Mouse (Mus musculus) MEL (cell line): ENCODE measurements around the gene Nap1l4. TPM values are rescaled to one million over a fixed set of nuclear protein-coding genes. Genes with fewer than 3 reads are reported as not detected.

Experiments used
- DNase-seq: peaks from one replicate; pipeline ENCODE4 v3.0.0; 2011; ENCODE audit warnings: low read depth, low spot score
- H3K27ac ChIP-seq: 2 replicates; pipeline ENCODE4 v1.5.1; 2012; ENCODE audit warnings: low read depth, mild to moderate bottlenecking, control low read depth, low read length, moderate library complexity; ENCODE audit not compliant: control insufficient read depth
- H3K27me3 ChIP-seq, 2 experiments: fragments of 150-350 bp in 1 of 2; sonication (generic) in 1 of 2; 2 replicates each; pipeline ENCODE4 v1.6.1; 2012; ENCODE audit warnings: low read length in 2 of 2, mild to moderate bottlenecking in 2 of 2, improper control_type of control experiment in 1 of 2, moderate library complexity in 1 of 2; ENCODE audit not compliant: insufficient read depth in 2 of 2, control insufficient read depth in 1 of 2
- H3K36me3 ChIP-seq, 2 experiments: 2 replicates each; pipeline ENCODE4 v1.6.1; 2012 to 2014; ENCODE audit warnings: low read length in 2 of 2, improper control_type of control experiment in 1 of 2, inconsistent platforms in 1 of 2, mild to moderate bottlenecking in 1 of 2; ENCODE audit not compliant: insufficient read depth in 2 of 2, control insufficient read depth in 1 of 2
- H3K4me1 ChIP-seq, 2 experiments: fragments of 150-350 bp in 1 of 2; sonication (generic) in 1 of 2; 2 replicates each; pipeline ENCODE4 v1.6.1; 2012; ENCODE audit warnings: low read length in 2 of 2, improper control_type of control experiment in 1 of 2, mild to moderate bottlenecking in 1 of 2; ENCODE audit not compliant: insufficient read depth in 2 of 2, control insufficient read depth in 1 of 2
- H3K4me3 ChIP-seq, 2 experiments: fragments of 150-350 bp in 1 of 2; sonication (generic) in 1 of 2; 2 replicates each; pipeline ENCODE4 v1.5.1; 2012; ENCODE audit warnings: low read depth in 2 of 2, low read length in 2 of 2, mild to moderate bottlenecking in 2 of 2, moderate library complexity in 2 of 2, control low read depth in 1 of 2, improper control_type of control experiment in 1 of 2; ENCODE audit not compliant: control insufficient read depth in 1 of 2, insufficient read depth in 1 of 2
- H3K79me2 ChIP-seq: 2 replicates; pipeline ENCODE4 v1.6.1; 2012; ENCODE audit warnings: mild to moderate bottlenecking, low read length, moderate library complexity; ENCODE audit not compliant: control insufficient read depth, poor library complexity, insufficient read depth
- H3K9ac ChIP-seq: 2 replicates; pipeline ENCODE4 v1.6.1; 2012; ENCODE audit warnings: low read depth, mild to moderate bottlenecking, control low read depth, low read length, moderate library complexity; ENCODE audit not compliant: control insufficient read depth, poor library complexity, severe bottlenecking
- H3K9me3 ChIP-seq: fragments of 150-350 bp; sonication (generic); replicated peaks from 2 replicates; pipeline ENCODE4 v1.6.1; 2012; ENCODE audit warnings: mild to moderate bottlenecking, low read length, improper control_type of control experiment, moderate library complexity; ENCODE audit not compliant: insufficient read depth
- BHLHE40 ChIP-seq: IDR thresholded peaks from 2 replicates; pipeline ENCODE4 v1.6.1; 2012; ENCODE audit warnings: low read depth, mild to moderate bottlenecking, inconsistent platforms, low read length, improper control_type of control experiment, borderline replicate concordance
- CHD1 ChIP-seq: IDR thresholded peaks from 2 replicates; pipeline ENCODE4 v1.6.1; 2012; ENCODE audit warnings: low read depth, mild to moderate bottlenecking, inconsistent platforms, low read length, improper control_type of control experiment
- ELF1 ChIP-seq: IDR thresholded peaks from 2 replicates; pipeline ENCODE4 v1.6.1; 2014; ENCODE audit warnings: low read depth, mild to moderate bottlenecking, inconsistent platforms, low read length, improper control_type of control experiment, moderate library complexity
- EP300 ChIP-seq, 2 experiments: IDR thresholded peaks; 2 replicates each; pipeline ENCODE4 v1.6.1; 2011; ENCODE audit warnings: improper control_type of control experiment in 2 of 2, low read length in 2 of 2, low read depth in 1 of 2, mild to moderate bottlenecking in 1 of 2
- GABPA ChIP-seq: IDR thresholded peaks from 2 replicates; pipeline ENCODE4 v1.6.1; 2012; ENCODE audit warnings: low read depth, mild to moderate bottlenecking, inconsistent platforms, low read length, improper control_type of control experiment, moderate library complexity
- GATA1 ChIP-seq: IDR thresholded peaks from 2 replicates; pipeline ENCODE4 v1.6.1; 2011; ENCODE audit warnings: low read depth, low read length, improper control_type of control experiment
- HCFC1 ChIP-seq: IDR thresholded peaks from 2 replicates; pipeline ENCODE4 v1.6.1; 2012; ENCODE audit warnings: low read depth, mild to moderate bottlenecking, inconsistent platforms, low read length, improper control_type of control experiment, moderate library complexity
- KAT2A ChIP-seq: conservative IDR thresholded peaks from 2 replicates; pipeline ENCODE4 v1.6.1; 2012; ENCODE audit warnings: low read depth, low read length, improper control_type of control experiment, inconsistent platforms
- MAX ChIP-seq: IDR thresholded peaks from 2 replicates; pipeline ENCODE4 v1.6.1; 2011; ENCODE audit warnings: low read length, improper control_type of control experiment
- MAZ ChIP-seq: IDR thresholded peaks from 2 replicates; pipeline ENCODE4 v1.6.1; 2012; ENCODE audit warnings: low read depth, mild to moderate bottlenecking, inconsistent platforms, low read length, improper control_type of control experiment
- MEF2A ChIP-seq: IDR thresholded peaks from 2 replicates; pipeline ENCODE4 v1.6.1; 2014; ENCODE audit warnings: low read depth, mild to moderate bottlenecking, inconsistent platforms, low read length, improper control_type of control experiment; ENCODE audit not compliant: poor library complexity, insufficient replicate concordance, severe bottlenecking; ENCODE audit errors: extremely low read depth
- MXI1 ChIP-seq: IDR thresholded peaks from 2 replicates; pipeline ENCODE4 v1.6.1; 2011; ENCODE audit warnings: mild to moderate bottlenecking, low read depth, low read length, improper control_type of control experiment
- MYB ChIP-seq: IDR thresholded peaks from 2 replicates; pipeline ENCODE4 v1.6.1; 2011; ENCODE audit warnings: mild to moderate bottlenecking, low read depth, low read length, improper control_type of control experiment
- MYC ChIP-seq: IDR thresholded peaks from 2 replicates; pipeline ENCODE4 v1.6.1; 2011; ENCODE audit warnings: low read depth, mild to moderate bottlenecking, low read length, improper control_type of control experiment, moderate library complexity
- NELFE ChIP-seq: IDR thresholded peaks from 2 replicates; pipeline ENCODE4 v1.6.1; 2011; ENCODE audit warnings: low read depth, low read length, improper control_type of control experiment
- NRF1 ChIP-seq: IDR thresholded peaks from 2 replicates; pipeline ENCODE4 v1.6.1; 2014; ENCODE audit warnings: low read depth, mild to moderate bottlenecking, inconsistent platforms, low read length, improper control_type of control experiment, moderate library complexity; ENCODE audit not compliant: poor library complexity, insufficient read depth, severe bottlenecking
- POLR2A ChIP-seq, 2 experiments: IDR thresholded peaks; 2 replicates each; pipeline ENCODE4 v1.6.1; 2011 to 2012; ENCODE audit warnings: low read length in 2 of 2, mild to moderate bottlenecking in 2 of 2, control low read depth in 1 of 2, improper control_type of control experiment in 1 of 2, low read depth in 1 of 2, moderate library complexity in 1 of 2; ENCODE audit not compliant: control insufficient read depth in 1 of 2, insufficient read depth in 1 of 2, poor library complexity in 1 of 2
- POLR2AphosphoS2 ChIP-seq: IDR thresholded peaks from 2 replicates; pipeline ENCODE4 v1.6.1; 2011; ENCODE audit warnings: low read length, improper control_type of control experiment
- RAD21 ChIP-seq: IDR thresholded peaks from 2 replicates; pipeline ENCODE4 v1.6.1; 2011; ENCODE audit warnings: mild to moderate bottlenecking, low read depth, low read length, improper control_type of control experiment
- SIN3A ChIP-seq: IDR thresholded peaks from 2 replicates; pipeline ENCODE4 v1.6.1; 2012; ENCODE audit warnings: low read length, improper control_type of control experiment, inconsistent platforms
- SMC3 ChIP-seq: IDR thresholded peaks from 2 replicates; pipeline ENCODE4 v1.6.1; 2011; ENCODE audit warnings: low read depth, low read length, improper control_type of control experiment
- TAL1 ChIP-seq: IDR thresholded peaks from 2 replicates; pipeline ENCODE4 v1.6.1; 2012; ENCODE audit warnings: mild to moderate bottlenecking, inconsistent platforms, low read length, moderate library complexity, mixed read lengths
- TBP ChIP-seq: IDR thresholded peaks from 2 replicates; pipeline ENCODE4 v1.8.0; 2011; ENCODE audit warnings: low read depth, low read length, improper control_type of control experiment
- TCF12 ChIP-seq: IDR thresholded peaks from 2 replicates; pipeline ENCODE4 v1.6.1; 2014; ENCODE audit warnings: low read depth, mild to moderate bottlenecking, inconsistent platforms, low read length, improper control_type of control experiment, moderate library complexity
- UBTF ChIP-seq: IDR thresholded peaks from 2 replicates; pipeline ENCODE4 v1.6.1; 2012; ENCODE audit warnings: low read depth, mild to moderate bottlenecking, inconsistent platforms, low read length, improper control_type of control experiment, moderate library complexity, borderline replicate concordance; ENCODE audit not compliant: insufficient read depth
- USF1 ChIP-seq: IDR thresholded peaks from 2 replicates; pipeline ENCODE4 v1.6.1; 2014; ENCODE audit warnings: low read depth, mild to moderate bottlenecking, inconsistent platforms, low read length, improper control_type of control experiment, moderate library complexity
- USF2 ChIP-seq, 2 experiments: IDR thresholded peaks; 2 replicates each; pipeline ENCODE4 v1.6.1; 2011 to 2012; ENCODE audit warnings: improper control_type of control experiment in 2 of 2, low read length in 2 of 2, borderline replicate concordance in 1 of 2, inconsistent platforms in 1 of 2, low read depth in 1 of 2, mild to moderate bottlenecking in 1 of 2; ENCODE audit not compliant: insufficient read depth in 1 of 2
- ZKSCAN1 ChIP-seq: IDR thresholded peaks from 2 replicates; pipeline ENCODE4 v1.6.1; 2012; ENCODE audit warnings: low read depth, mild to moderate bottlenecking, inconsistent platforms, low read length, improper control_type of control experiment, moderate library complexity
- ZMIZ1 ChIP-seq: IDR thresholded peaks from 2 replicates; pipeline ENCODE4 v1.6.1; 2012; ENCODE audit warnings: low read depth, mild to moderate bottlenecking, inconsistent platforms, low read length, improper control_type of control experiment, moderate library complexity
- ZNF384 ChIP-seq: IDR thresholded peaks from 2 replicates; pipeline ENCODE4 v1.6.1; 2012; ENCODE audit warnings: low read depth, mild to moderate bottlenecking, inconsistent platforms, low read length, improper control_type of control experiment
- polyA plus RNA-seq, 2 experiments: library from polyadenylated mRNA; stranded (reverse) in 1 of 2; unstranded in 1 of 2; fragments of >175 nt in 1 of 2; fragments of >200 nt in 1 of 2; gene quantifications; 2 replicates each; pipeline versions ENCODE4 v1.2.1 to v1.2.4; 2012; ENCODE audit warnings: low replicate concordance in 2 of 2, low read depth in 1 of 2; ENCODE audit not compliant: insufficient read length in 2 of 2, insufficient read depth in 1 of 2, missing spikeins in 1 of 2
- total RNA-seq: library from RNA; depleted of rRNA; stranded (reverse); fragments of 300-350 nt; gene quantifications from 2 replicates; pipeline ENCODE4 v1.2.3, GENCODE M21; 2012

Gene Nap1l4
- total and polyA plus RNA-seq, 3 experiments, result 165 to 186 TPM; not detected in 1

- TF ChIP-seq MAZ (peak; percentile 3; the same call in 1 of the 2 replicates), SMC3 (no peak), RAD21 (no peak), CHD1 (peak; percentile 55; the same call in 1 of the 2 replicates), ELF1 (peak; percentile 53; the same call in 1 of the 2 replicates), SIN3A (peak; percentile 86), HCFC1 (peak; percentile 18), TCF12 (peak; percentile 58), USF1 (peak; percentile 90), MYB (peak; percentile 72; the same call in 1 of the 2 replicates), ZKSCAN1 (peak; percentile 29; the same call in 1 of the 2 replicates), NRF1 (no peak), EP300 (IDR thresholded peaks at IDR 0.05; ENCODE audit: low read depth in 1 of 2, low read length in 2 of 2) (peak; percentile 81 to 85), MAX (peak; percentile 97), POLR2AphosphoS2 (no peak; the same call in 1 of the 2 replicates), NELFE (peak; percentile 58), MEF2A (no peak), GABPA (peak; percentile 80)
These were observed 53.6 kb downstream of the Nap1l4 start (continued) for GRCm38 (mm10) chr7:143495104-143495961.

GRCm38 (mm10) chr7:143493616-143494126 is 55.2 kb downstream of the Nap1l4 start:
- H3K27ac ChIP-seq, result peak overlapping the region; percentile 43; the same call in 1 of the 2 replicates
- H3K9me3 ChIP-seq, result no peaks in the 10 kb centered on the region
- no peak overlapping the region for H3K4me3 ChIP-seq
- H3K79me2 ChIP-seq, result no peaks in the 10 kb centered on the region
- no peaks in the 10 kb centered on the region for H3K27me3 ChIP-seq
- no peak overlapping the region for H3K9ac ChIP-seq
- peaks cover 24 to 40% of the 10 kb centered on the region in 2 experiments for H3K4me1 ChIP-seq
- DNase-seq, result no peak
- H3K36me3 ChIP-seq, result peaks cover 0 to 31% of the 10 kb centered on the region in 2 experiments; a peak in 2 of 4 replicates
- no peak for TF ChIP-seq POLR2A (IDR thresholded peaks at IDR 0.05; ENCODE audit: control insufficient read depth in 1 of 2, insufficient read depth in 1 of 2, low read depth in 1 of 2, low read length in 2 of 2, poor library complexity in 1 of 2)
- TF ChIP-seq UBTF, result no peak
- no peak for TF ChIP-seq ELF1
- no peak for TF ChIP-seq KAT2A
- TF ChIP-seq ZNF384, result no peak
- TF ChIP-seq MXI1, result no peak
- peak; percentile 67; the same call in 1 of the 2 replicates for TF ChIP-seq GATA1
- TF ChIP-seq TAL1, result peak; percentile 23; the same call in 1 of the 2 replicates
- no peak for TF ChIP-seq SMC3
- no peak for TF ChIP-seq USF2 (IDR thresholded peaks at IDR 0.05; ENCODE audit: borderline replicate concordance in 1 of 2, insufficient read depth in 1 of 2, low read depth in 1 of 2, low read length in 2 of 2)
- TF ChIP-seq TBP, result no peak
- TF ChIP-seq MYC, result no peak
- TF ChIP-seq NELFE, result no peak
- TF ChIP-seq USF1, result no peak
- no peak for TF ChIP-seq MYB
- no peak for TF ChIP-seq RAD21
- no peak for TF ChIP-seq MEF2A
- no peak for TF ChIP-seq CHD1
- TF ChIP-seq TCF12, result peak; percentile 66
- no peak for TF ChIP-seq BHLHE40
- TF ChIP-seq SIN3A, result 0 out of 2 replicates have a peak, but pooled peaks have one; percentile 32
- TF ChIP-seq ZMIZ1, result no peak
- peak; percentile 43; the same call in 1 of the 2 replicates for TF ChIP-seq GABPA
- TF ChIP-seq MAX, result no peak
